Mouse (Mus musculus): ENCODE data around the gene Rpl12.
A peak's percentile ranks its signal among the peaks of the same experiment; 100 is the strongest.

Rpl12 gene

DNA sequence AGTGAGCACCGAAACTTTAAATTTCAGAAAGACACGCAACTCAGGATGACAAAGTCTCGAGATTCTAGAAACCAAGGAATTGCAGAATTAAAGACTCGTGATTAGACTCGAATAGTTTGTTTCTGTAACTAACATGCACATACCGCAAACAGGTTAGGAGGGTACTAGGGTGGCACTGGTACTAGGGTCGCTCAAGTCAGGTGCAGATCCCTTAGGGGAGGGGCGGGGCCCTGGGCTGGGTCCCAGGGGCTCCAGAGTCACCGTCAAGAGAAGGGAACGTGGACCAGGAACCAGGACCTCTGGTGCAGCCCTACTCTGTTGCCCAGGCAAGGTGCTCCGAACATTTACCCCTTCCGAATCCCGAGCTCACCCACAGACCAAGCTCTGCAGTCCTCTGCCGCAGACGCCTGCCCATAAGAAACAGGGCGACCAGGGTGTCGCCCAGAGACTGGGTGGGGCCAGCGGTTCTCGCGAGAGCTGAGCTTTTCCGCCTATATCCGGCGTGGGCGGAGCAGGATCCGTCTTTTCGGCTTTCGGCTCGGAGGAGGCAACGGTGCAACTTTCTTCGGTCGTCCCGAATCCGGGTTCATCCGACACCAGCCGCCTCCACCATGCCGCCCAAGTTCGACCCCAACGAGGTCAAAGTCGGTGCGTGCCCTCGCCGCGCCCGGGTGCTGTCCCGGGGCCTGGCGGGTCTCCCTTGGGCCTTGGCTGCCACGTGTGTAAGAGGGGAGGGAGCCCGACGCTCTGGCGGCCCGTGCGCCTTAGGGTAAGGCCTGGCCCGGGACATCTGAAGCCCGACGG is at the start of gene Rpl12, which contains the start of gene Lrsam1:
Gene Rpl12, plus strand, starts transcription at position 368 of the 804 bp plus-strand sequence.
Gene Lrsam1, minus strand, starts transcription at position 423 of the 804 bp plus-strand sequence.
- DNase-seq: peak; percentile 90 to 94

GRCm38 (mm10) chr2:32911639-32912182 is 49.6 kb upstream of the Rpl12 start:
- DNase-seq: no peak

DNA sequence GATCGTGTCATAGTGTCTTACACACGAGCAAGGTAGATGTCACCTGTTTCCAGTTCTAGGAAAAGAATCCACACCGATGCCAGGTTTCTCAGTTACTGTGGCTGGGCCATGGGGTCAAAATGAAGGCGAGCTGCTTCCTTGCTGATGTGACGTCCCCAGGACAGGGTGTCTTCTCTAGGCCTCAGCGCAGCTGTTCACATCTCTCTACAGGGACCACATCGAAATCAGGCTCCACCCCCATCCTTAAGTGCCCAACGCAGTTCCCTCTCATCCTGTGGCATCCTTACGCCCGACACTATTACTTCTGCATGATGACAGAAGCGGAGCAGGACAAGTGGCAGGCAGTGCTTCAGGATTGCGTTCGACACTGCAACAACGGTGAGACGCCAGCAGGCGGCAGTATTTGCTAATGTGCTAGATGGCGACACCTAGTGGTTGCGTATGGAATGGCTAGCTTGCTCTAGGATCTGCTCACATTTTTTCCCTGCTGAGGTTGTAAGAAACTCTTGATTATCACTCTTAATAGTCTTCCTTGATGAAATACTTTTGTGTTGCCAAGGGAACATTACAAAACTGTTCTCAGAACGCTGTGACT is 49.1 kb upstream of the Rpl12 start:
- DNase-seq: peak; percentile 63 to 85

- no peak for DNase-seq
Observed at GRCm38 (mm10) chr2:32914362-32914761, 47.0 kb upstream of the Rpl12 start.

DNA sequence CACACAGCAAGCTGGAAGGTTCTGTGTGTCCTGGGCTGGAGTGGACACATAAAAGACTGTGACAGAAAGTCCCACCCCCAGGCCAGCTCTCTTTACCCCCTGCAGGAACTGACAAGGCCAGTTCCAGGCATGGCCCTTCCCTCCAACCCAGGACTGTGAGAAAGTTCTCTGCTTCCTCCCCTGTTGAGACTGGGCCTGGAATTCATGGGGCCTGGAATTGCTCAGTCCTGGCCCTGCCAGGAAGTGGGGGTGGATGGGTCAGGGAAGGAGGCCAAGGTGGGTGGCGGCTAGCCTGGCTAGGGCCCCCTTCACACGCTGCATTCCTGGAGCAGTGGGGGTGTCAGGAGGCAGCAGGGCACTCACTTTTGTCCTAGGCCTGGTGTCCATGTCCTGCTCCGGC is 46.5 kb upstream of the Rpl12 start:
- DNase-seq: peak; percentile 49 to 59

- DNase-seq: no peak
Observed at GRCm38 (mm10) chr2:32917526-32917925, 43.8 kb upstream of the Rpl12 start.

DNA sequence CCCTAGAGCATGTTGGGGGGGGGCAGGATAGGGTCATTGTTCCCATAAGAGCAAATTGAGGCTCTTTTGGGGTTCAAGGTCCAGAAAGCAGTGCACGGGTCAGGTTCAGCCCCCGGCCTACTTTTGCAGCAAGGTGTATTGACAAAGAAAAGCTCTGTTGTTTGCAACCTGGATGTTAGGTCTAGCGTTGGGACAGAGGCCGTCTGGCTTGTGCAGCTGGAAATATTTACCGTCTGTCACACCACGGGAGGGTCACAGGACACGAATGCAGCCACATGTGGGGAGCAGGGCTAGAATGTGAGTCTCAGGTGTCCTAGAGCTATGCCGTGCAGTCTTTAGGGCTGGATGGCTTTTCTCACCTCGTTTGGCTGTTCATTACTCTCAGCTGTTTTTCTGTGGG is 43.0 kb upstream of the Rpl12 start:
- DNase-seq: no peak

- no peak for DNase-seq
Observed at GRCm38 (mm10) chr2:32921235-32921634, 40.1 kb upstream of the Rpl12 start.

GRCm38 (mm10) chr2:32921801-32922380 is 39.5 kb upstream of the Rpl12 start:
- no peak for DNase-seq

DNA sequence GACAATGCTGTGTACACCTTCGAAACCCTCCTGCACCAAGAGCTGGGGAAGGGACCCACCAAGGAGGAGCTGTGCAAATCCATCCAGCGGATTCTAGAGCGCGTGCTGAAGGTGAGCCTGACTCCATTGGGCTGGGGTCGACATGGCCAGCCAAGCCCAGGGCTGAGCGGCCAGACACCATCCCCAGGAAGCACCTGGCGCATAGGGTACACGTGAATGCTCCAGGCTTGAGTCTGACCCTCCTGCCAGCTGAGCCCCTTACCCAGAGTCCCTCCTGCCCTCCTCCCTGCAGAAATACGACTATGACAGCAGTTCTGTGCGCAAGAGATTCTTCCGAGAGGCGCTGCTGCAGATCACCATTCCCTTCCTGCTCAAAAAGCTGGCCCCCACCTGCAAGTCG is 38.8 kb upstream of the Rpl12 start:
- no peak for DNase-seq

DNA sequence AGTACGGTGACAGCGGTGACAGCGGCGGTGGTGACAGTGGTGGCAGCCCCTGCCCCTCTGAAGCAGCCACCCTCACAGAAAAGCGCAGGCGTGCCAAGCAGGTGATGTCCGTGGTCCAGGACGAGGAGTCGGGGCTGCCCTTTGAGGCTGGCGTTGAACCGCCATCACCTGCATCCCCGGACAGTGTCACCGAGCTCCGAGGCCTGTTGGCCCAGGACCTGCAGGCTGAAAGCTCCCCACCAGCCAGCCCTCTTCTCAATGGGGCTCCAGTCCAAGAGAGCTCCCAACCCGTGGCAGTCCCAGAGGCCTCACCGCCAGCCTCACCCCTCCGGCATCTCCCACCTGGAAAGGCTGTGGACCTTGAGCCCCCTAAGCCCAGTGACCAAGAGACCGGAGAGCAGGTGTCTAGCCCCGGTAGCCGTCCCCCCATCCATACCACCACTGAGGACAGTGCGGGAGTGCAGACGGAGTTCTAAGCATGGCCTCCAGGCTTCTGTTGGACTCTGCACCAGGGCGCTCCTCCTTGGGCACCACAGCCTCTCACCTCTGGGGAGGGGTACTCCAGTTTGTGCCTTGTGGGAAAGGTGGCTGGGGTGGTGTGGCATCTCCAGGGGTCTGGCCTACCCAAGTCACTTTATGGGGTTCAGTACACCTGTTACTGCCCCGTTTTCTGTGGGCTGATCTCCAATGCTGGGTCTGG is 37.7 kb upstream of the Rpl12 start:
- no peak for DNase-seq

DNA sequence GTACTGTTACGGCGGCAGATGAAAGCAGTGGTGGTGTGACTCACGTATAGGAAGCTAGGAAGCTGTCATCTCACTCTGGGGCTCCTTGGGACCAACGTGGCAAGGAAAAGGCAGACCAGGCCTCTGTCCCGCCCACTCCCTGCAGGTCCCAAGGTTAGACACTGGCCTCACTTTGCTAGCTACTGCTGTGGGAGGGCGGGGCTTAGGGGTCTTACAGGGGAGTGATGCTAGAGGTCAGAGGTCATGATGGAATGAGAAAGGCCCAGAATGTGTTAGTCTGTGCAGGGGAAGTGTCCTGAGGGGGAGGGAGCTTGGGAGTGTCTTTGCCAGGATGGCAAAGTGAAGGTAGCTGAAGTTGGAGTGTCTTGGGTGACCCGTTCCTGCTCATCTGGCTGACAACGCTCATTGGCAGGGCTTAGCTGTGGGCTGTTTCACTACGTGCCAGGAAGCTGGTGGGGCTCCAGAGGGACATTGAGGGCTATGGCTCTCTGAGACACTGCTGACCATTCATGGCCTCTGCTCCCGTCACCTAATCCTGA is 37.0 kb upstream of the Rpl12 start:
- no peak for DNase-seq

DNA sequence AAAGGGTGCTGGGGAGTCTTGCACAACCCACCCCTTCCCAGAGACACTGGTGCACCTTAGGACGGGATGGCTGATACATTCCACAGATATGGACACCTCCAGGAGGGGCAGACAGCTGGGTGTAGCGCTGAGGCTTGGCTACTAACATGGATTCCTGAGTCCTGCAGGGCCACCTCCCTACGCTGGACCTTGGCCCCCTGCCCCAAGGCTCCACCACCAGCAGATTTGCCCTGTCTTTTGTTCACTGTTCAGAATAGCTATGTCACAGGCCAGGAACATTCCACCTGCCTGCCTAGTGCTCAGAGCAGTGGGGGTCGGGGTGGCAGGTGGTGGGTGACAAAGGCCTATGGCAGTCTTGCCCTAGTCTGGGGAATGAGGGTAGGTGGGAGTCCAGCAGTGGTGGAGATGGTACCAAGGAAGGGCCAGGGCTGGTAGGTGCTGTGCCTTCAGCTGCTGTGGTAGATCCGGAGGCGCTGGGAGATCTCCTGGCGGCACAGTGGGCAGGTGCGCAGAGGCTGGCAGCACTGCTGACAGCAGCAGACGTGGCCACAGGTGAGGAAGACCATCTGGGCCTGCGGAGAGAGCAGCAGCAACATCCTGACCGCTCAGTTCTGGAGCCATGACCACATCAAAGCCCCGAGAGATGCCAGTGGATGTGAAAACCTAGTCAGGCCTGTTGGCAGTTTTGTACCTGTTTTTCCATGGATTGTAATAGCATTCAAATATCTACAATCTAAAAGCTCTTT is 34.9 kb upstream of the Rpl12 start:
- DNase-seq: no peak

DNA sequence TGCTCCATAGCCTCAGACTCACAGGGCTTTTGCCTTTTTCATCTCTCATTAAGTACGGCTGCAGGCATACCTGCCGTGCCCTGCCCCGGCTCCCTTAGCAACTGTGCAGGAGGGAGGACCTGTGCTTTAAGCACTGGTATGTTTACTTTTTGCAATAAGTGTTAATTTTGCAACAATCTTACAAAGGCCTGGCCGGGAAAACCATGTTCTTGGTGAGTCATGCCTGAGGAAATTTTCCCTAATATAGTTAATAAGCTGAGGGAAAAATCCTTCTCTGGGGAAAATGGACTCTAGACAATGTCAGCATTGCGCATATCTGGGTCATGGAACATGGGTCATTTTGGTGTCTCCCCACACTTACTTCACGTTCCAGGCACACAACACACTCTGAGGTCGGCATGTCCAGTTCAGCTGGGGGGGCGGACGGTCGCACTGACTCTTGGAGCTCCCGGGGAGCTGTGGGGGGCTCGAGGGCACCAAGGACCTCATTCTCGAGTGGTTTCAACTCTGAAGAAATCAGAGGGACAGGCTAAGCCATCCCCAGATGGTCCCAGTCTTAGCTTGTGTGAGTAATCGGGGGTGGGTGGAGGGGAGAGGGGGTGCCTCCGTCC is 33.6 kb upstream of the Rpl12 start:
- no peak for DNase-seq

- DNase-seq: peak; percentile 54 to 69
Observed at GRCm38 (mm10) chr2:32928235-32928946, 33.0 kb upstream of the Rpl12 start.

DNA sequence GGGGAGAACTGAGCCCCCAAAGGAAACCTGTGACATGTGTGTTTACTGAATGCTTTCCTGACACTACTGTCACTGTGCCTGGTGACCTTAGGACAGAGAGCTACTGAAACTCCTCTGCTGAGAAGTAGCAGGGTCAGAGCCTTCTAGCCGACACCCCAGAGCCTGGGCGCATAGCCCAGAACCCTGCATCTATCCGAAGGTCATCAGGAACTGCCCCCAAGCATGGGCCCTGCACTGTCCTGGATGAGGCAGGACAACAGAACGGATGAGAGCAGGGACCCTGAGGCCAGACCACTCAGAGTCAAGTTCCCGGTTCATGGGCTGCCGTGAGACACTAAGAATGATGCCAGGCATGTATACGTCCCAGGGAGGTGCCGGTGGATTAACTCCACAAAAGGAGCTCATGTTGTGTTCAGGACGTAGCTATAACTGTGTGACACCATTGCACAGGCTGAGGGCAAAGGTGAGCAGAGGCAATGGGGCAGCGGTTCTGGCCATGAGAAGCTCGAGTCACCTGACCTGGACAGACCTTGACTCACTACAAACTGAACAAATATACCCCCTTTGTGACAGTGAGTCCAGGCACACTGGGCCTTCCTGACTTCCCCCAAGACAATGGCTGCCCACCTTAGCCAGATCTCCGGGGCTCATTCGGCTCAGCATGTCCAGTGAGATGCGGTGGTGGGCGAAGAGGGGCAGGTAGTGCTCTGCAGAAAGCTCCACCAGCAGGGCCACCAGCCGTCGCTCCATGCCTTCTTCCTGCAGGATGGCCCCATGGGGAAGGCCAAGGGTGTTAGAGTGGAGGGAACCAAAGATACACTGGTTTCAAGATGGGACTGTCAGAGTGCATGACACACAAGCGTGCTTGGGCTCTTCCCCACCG is 32.2 kb upstream of the Rpl12 start:
- DNase-seq: peak in 1 of 2 experiments; percentile 36

- no peak for DNase-seq
Observed at GRCm38 (mm10) chr2:32931730-32932129, 29.6 kb upstream of the Rpl12 start.

GRCm38 (mm10) chr2:32938741-32939140 is 22.6 kb upstream of the Rpl12 start:
- no peak for DNase-seq

DNA sequence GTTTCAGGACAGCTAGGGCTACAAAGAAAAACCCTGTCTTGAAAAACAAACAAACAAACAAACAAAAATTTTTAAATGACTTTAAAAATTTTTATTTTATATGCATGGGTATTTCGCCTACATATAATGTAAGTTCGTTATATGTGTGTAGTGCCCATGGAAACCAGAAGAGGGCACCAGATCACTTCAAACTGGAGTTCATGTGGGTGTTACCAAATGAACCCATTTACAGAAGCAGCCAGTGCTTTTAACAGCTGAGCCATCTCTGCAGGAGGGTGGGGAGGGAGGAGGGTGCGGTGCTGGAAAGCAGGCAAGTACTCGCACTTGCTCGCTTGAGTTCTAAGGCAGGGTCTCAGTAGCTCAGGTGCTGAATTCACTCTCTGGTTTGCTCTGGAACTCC is 21.9 kb upstream of the Rpl12 start:
- peak in 1 of 2 experiments; percentile 50 for DNase-seq

DNA sequence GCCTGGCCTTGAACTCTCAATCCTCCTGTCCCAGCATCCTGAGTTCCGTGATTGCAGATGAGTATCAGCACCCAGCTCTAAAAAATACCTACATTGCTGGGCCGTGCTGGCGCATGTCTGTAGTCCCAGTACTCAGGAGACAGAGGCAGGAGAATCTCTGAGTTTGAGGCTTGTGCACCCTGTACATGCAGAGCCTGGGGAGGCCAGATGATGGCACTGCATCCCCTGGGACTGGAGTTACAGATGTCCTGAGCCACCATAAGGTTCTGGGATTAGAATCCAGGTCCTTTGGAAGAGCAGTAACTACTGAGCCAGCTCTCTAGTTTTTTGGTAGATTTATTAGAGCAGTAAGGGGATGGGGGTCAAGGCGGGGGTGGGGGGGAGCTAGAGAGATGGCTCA is 20.9 kb upstream of the Rpl12 start:
- DNase-seq: no peak

Data from kidney, adult 8-10 months (tissue).